Mouse (Mus musculus) liver, adult 2 months (tissue): ENCODE results near the gene Rogdi. TPM values are rescaled to one million over a fixed set of nuclear protein-coding genes. Genes with fewer than 3 reads are reported as not detected.

Experiments
- DNase-seq: peaks from one replicate; pipeline ENCODE4 v3.0.0-alpha.2; 2011; ENCODE audit warnings: low read depth, low spot score; ENCODE audit errors: extremely low read depth
- H3K27ac ChIP-seq: fragments of 200-500 bp; replicated peaks from 2 replicates; pipeline ENCODE4 v1.5.1; 2012; ENCODE audit warnings: low read depth, mild to moderate bottlenecking, control low read depth, inconsistent platforms, low read length; ENCODE audit not compliant: insufficient read depth
- H3K27me3 ChIP-seq: fragments of 200-500 bp; 2 replicates; pipeline ENCODE4 v1.6.1; 2012; ENCODE audit warnings: mild to moderate bottlenecking, moderate library complexity, low read length, inconsistent platforms; ENCODE audit not compliant: control insufficient read depth, insufficient read depth
- H3K36me3 ChIP-seq: fragments of 200-500 bp; 2 replicates; pipeline ENCODE4 v1.6.1; 2012; ENCODE audit warnings: low read length, inconsistent platforms; ENCODE audit not compliant: control insufficient read depth, insufficient read depth
- H3K4me1 ChIP-seq: fragments of 200-500 bp; 2 replicates; pipeline ENCODE4 v1.6.1; 2011; ENCODE audit warnings: low read length; ENCODE audit not compliant: control insufficient read depth, insufficient read depth
- H3K4me3 ChIP-seq: fragments of 200-500 bp; 2 replicates; pipeline ENCODE4 v1.5.1; 2011; ENCODE audit warnings: low read depth, mild to moderate bottlenecking, control low read depth, low read length, moderate library complexity; ENCODE audit not compliant: insufficient read depth
- H3K79me2 ChIP-seq: fragments of 200-500 bp; 2 replicates; pipeline ENCODE4 v1.6.1; 2012; ENCODE audit warnings: inconsistent platforms, mild to moderate bottlenecking, low read length, moderate library complexity; ENCODE audit not compliant: control insufficient read depth, insufficient read depth
- H3K9ac ChIP-seq: fragments of 200-500 bp; 2 replicates; pipeline ENCODE4 v1.6.1; 2012; ENCODE audit warnings: low read depth, mild to moderate bottlenecking, control low read depth, inconsistent platforms, low read length
- CTCF ChIP-seq: fragments of 200-500 bp; IDR thresholded peaks from 2 replicates; pipeline ENCODE4 v1.5.1; 2011; ENCODE audit warnings: low read depth, low read length, control low read depth
- POLR2A ChIP-seq: fragments of 200-500 bp; IDR thresholded peaks from 2 replicates; pipeline ENCODE4 v1.6.1; 2011; ENCODE audit warnings: low read length, control low read depth; ENCODE audit not compliant: insufficient read depth; ENCODE audit errors: extremely low read depth
- WGBS: fragments of 180-500 bp; shearing (Covaris S2); methylation state at CpG from one replicate; pipeline ENCODE4 v1.1.7; 2018; 5-methylcytosine and 5-hydroxymethylcytosine counted together
- polyA plus RNA-seq: library from polyadenylated mRNA; depleted of rRNA; stranded (reverse); fragments of >200 nt; gene quantifications from 2 replicates; pipeline ENCODE4 v1.2.3, GENCODE M21; 2012
- total RNA-seq: library from RNA; depleted of rRNA; stranded (reverse); fragments of >200 nt; gene quantifications from 2 replicates; pipeline ENCODE4 v1.2.3, GENCODE M21; 2014

The Rogdi gene
- total and polyA plus RNA-seq, 2 experiments, result 7.5 to 53.7 TPM

GRCm38 (mm10) chr16:5012036-5013005 is 1.0 kb downstream of the Rogdi start:
- H3K27ac ChIP-seq, result no peak overlapping the region; the same call in 1 of the 2 replicates
- H3K4me1 ChIP-seq, result peaks cover 9% of the 10 kb centered on the region
- H3K36me3 ChIP-seq, result peaks cover 15% of the 10 kb centered on the region

DNA sequence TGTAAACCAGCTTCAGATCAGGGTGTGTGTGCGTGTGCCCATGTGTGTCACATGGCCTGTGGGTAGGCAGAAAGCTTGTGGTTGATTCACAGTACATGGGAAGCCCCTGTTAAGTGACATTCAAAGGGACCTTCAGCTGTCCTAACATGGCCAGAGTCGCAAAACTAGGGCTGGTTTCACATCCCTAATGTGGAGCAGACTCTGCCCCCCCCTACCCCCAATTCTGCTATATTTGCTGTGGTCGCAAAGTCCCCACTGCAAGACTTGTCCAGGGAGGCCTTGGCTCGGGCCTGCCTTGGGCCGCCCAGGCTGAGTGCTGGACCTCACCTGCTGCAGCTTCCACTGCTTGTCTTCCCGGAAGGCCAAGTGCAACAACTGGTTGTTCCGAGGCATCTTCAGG is 2.1 kb downstream of the Rogdi start:
- 85% methylated on average over 7 of the region's 7 CpGs for WGBS
- no peak overlapping the region for H3K9ac ChIP-seq
- H3K27ac ChIP-seq, result no peak overlapping the region
- peaks cover 9% of the 10 kb centered on the region for H3K4me1 ChIP-seq
- peaks cover 6% of the 10 kb centered on the region for H3K36me3 ChIP-seq
- H3K4me3 ChIP-seq, result no peak overlapping the region
- H3K27me3 ChIP-seq, result no peaks in the 10 kb centered on the region
- TF ChIP-seq POLR2A, result no peak
- TF ChIP-seq CTCF, result no peak
- DNase-seq, result no peak
- H3K79me2 ChIP-seq, result no peaks in the 10 kb centered on the region

More at GRCm38 (mm10) chr16:5012036-5013005, 1.0 kb downstream of the Rogdi start:
- 33% methylated on average over 13 of the region's 13 CpGs for WGBS
- TF ChIP-seq CTCF, result no peak
- no peak for TF ChIP-seq POLR2A
- no peaks in the 10 kb centered on the region for H3K27me3 ChIP-seq
- H3K79me2 ChIP-seq, result no peaks in the 10 kb centered on the region
- peak overlapping the region; percentile 77; the same call in 1 of the 2 replicates for H3K4me3 ChIP-seq
- DNase-seq, result no peak
- H3K9ac ChIP-seq, result peak overlapping the region; percentile 77

DNA sequence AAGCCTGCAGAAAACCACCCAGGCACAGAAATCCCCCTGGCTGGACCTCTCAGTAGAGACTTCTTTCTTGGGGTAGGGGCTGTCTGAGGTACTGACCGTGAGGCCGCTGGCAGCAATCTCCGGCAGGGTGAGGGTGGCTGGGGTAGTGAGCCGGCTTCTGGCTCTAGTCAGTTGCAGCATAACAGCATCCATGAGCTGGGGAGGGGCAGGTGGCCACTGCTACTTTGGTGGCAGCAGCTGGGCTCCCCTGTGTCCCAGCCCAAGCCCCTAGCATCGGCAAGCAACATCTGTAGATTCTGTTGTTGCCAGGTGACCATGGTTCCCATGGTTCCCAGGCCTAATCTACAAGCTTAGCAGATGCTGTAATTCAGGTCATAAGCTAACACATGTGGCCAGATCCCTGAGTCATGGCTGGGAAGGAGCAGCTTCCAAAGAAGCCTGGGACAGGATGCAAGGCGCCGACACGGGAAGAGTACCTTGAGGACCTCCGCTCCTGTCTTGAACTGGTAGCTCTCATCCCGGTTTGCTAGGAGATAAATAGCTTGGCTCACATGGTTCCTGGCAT is 2.9 kb downstream of the Rogdi start:
- no peak overlapping the region for H3K9ac ChIP-seq
- peaks cover 9% of the 10 kb centered on the region for H3K4me1 ChIP-seq
- DNase-seq, result no peak
- no peaks in the 10 kb centered on the region for H3K79me2 ChIP-seq
- 89% methylated on average over 10 of the region's 10 CpGs for WGBS
- TF ChIP-seq POLR2A, result no peak
- no peak for TF ChIP-seq CTCF
- no peak overlapping the region for H3K4me3 ChIP-seq
- peaks cover 3% of the 10 kb centered on the region; the same call in 1 of the 2 replicates for H3K36me3 ChIP-seq
- no peak overlapping the region for H3K27ac ChIP-seq
- no peaks in the 10 kb centered on the region for H3K27me3 ChIP-seq

GRCm38 (mm10) chr16:5008076-5008475 is 5.3 kb downstream of the Rogdi start:
- DNase-seq, result peak; percentile 73
- Histone ChIP-seq H3K27me3 (no peaks in the 10 kb centered on the region), H3K4me3 (no peak overlapping the region), H3K79me2 (no peaks in the 10 kb centered on the region), H3K36me3 (no peaks in the 10 kb centered on the region), H3K4me1 (peaks cover 9% of the 10 kb centered on the region), H3K27ac (no peak overlapping the region), H3K9ac (no peak overlapping the region)
- 51% methylated on average over 12 of the region's 12 CpGs for WGBS
- no peak for TF ChIP-seq POLR2A
- peak; percentile 33; the same call in 1 of the 2 replicates for TF ChIP-seq CTCF

- WGBS, result 55% methylated on average over 6 of the region's 6 CpGs
- no peak for TF ChIP-seq CTCF
- no peak for TF ChIP-seq POLR2A
- Histone ChIP-seq H3K79me2 (no peaks in the 10 kb centered on the region), H3K36me3 (no peaks in the 10 kb centered on the region), H3K27me3 (no peaks in the 10 kb centered on the region), H3K4me3 (peak overlapping the region; percentile 32; the same call in 1 of the 2 replicates), H3K9ac (peak overlapping the region; percentile 12; the same call in 1 of the 2 replicates), H3K4me1 (peaks cover 3% of the 10 kb centered on the region), H3K27ac (no peak overlapping the region)
- no peak for DNase-seq
Observed at GRCm38 (mm10) chr16:5007492-5007891, 5.9 kb downstream of the Rogdi start.

- 43% methylated on average over 5 of the region's 5 CpGs for WGBS
- Histone ChIP-seq H3K79me2 (no peaks in the 10 kb centered on the region), H3K36me3 (no peaks in the 10 kb centered on the region), H3K9ac (peak within 1 kb of the TSS; percentile 12; the same call in 1 of the 2 replicates), H3K27ac (no peak within 1 kb of the TSS), H3K27me3 (no peaks in the 10 kb centered on the region), H3K4me1 (no peaks in the 10 kb centered on the region; the same call in 1 of the 2 replicates), H3K4me3 (peak within 1 kb of the TSS; percentile 32)
- TF ChIP-seq CTCF (no peak), POLR2A (no peak)
- peak; percentile 19 for DNase-seq
Observed at GRCm38 (mm10) chr16:5007067-5007466, 6.3 kb downstream of the Rogdi start, which contains the start of gene Smim22. Smim22 (plus strand) TSS chr16:5007288.
